Mouse (Mus musculus) naive thymus-derived CD4-positive, alpha-beta T cell, adult 2 months (primary cell): ENCODE data around the gene Acbd6.

ENCODE experiments used
- DNase-seq: peaks from one replicate; pipeline ENCODE4 v3.0.0-alpha.2; 2011; ENCODE audit warnings: low read depth

The Acbd6 gene

GRCm38 (mm10) chr1:155560678-155561077 lies 2.8 kb downstream of the Acbd6 start:
- DNase-seq: no peak

GRCm38 (mm10) chr1:155562206-155562605 lies 4.3 kb downstream of the Acbd6 start:
- no peak for DNase-seq

GRCm38 (mm10) chr1:155564741-155565140 lies 6.8 kb downstream of the Acbd6 start:
- DNase-seq: peak; percentile 74

- peak; percentile 26 for DNase-seq
Observed at GRCm38 (mm10) chr1:155568133-155568532, 10.2 kb downstream of the Acbd6 start.

- no peak for DNase-seq
Observed at GRCm38 (mm10) chr1:155569340-155569739, 11.4 kb downstream of the Acbd6 start.

GRCm38 (mm10) chr1:155574966-155575673 lies 17.2 kb downstream of the Acbd6 start:
- DNase-seq: peak; percentile 76

- DNase-seq: peak; percentile 82
Observed at GRCm38 (mm10) chr1:155576432-155576831, 18.5 kb downstream of the Acbd6 start.

GRCm38 (mm10) chr1:155577316-155577715 lies 19.4 kb downstream of the Acbd6 start:
- DNase-seq: no peak

GRCm38 (mm10) chr1:155587961-155588360 lies 30.0 kb downstream of the Acbd6 start:
- no peak for DNase-seq

GRCm38 (mm10) chr1:155594141-155594540 lies 36.2 kb downstream of the Acbd6 start:
- no peak for DNase-seq

- no peak for DNase-seq
Observed at GRCm38 (mm10) chr1:155596576-155596975, 38.7 kb downstream of the Acbd6 start.

GRCm38 (mm10) chr1:155604706-155605105 lies 46.8 kb downstream of the Acbd6 start:
- no peak for DNase-seq

GRCm38 (mm10) chr1:155605391-155606155 lies 47.7 kb downstream of the Acbd6 start:
- DNase-seq: no peak

GRCm38 (mm10) chr1:155606156-155606531 lies 48.2 kb downstream of the Acbd6 start:
- no peak for DNase-seq

- DNase-seq: no peak
Observed at GRCm38 (mm10) chr1:155608524-155608923, 50.6 kb downstream of the Acbd6 start.

GRCm38 (mm10) chr1:155614426-155614825 lies 56.5 kb downstream of the Acbd6 start:
- DNase-seq: no peak

GRCm38 (mm10) chr1:155621075-155621474 lies 63.2 kb downstream of the Acbd6 start:
- no peak for DNase-seq

GRCm38 (mm10) chr1:155623192-155623591 lies 65.3 kb downstream of the Acbd6 start:
- no peak for DNase-seq

- DNase-seq: no peak
Observed at GRCm38 (mm10) chr1:155627746-155628145, 69.8 kb downstream of the Acbd6 start.

GRCm38 (mm10) chr1:155636648-155637047 lies 78.7 kb downstream of the Acbd6 start:
- no peak for DNase-seq

GRCm38 (mm10) chr1:155645816-155646215 lies 87.9 kb downstream of the Acbd6 start:
- DNase-seq: no peak

- DNase-seq: no peak
Observed at GRCm38 (mm10) chr1:155646345-155647307, 88.7 kb downstream of the Acbd6 start.
